Mouse (Mus musculus) lung, postnatal 0 days (tissue): ENCODE measurements around the gene Lef1. TPM values are rescaled to one million over a fixed set of nuclear protein-coding genes. Genes with fewer than 3 reads are reported as not detected.

Experiments
- ATAC-seq: fragments of 200-750 bp; cut with Nextera tagmentation; 2 replicates; pipeline ENCODE4 v1.8.0; 2017; ENCODE audit warnings: moderate library complexity
- DNase-seq: peaks from one replicate; pipeline ENCODE4 v3.0.0-alpha.2; 2016; ENCODE audit warnings: low spot score
- H3K27ac ChIP-seq: fragments of 300-500 bp; sonication (generic); 2 replicates; pipeline ENCODE4 v1.5.1; 2014; ENCODE audit warnings: antibody characterized with exemption, mild to moderate bottlenecking, low read length, mixed read lengths
- H3K27me3 ChIP-seq: fragments of 300-500 bp; sonication (generic); replicated peaks from 2 replicates; pipeline ENCODE4 v1.6.1; 2014; ENCODE audit warnings: low read length, mixed read lengths; ENCODE audit not compliant: insufficient read depth
- H3K36me3 ChIP-seq: fragments of 300-500 bp; sonication (generic); 2 replicates; pipeline ENCODE4 v1.6.1; 2014; ENCODE audit warnings: low read length, mixed read lengths; ENCODE audit not compliant: insufficient read depth
- H3K4me1 ChIP-seq: fragments of 300-500 bp; sonication (generic); 2 replicates; pipeline ENCODE4 v1.6.1; 2014; ENCODE audit warnings: antibody characterized with exemption, low read depth, low read length, mixed read lengths; ENCODE audit not compliant: insufficient read depth
- H3K4me2 ChIP-seq: fragments of 300-500 bp; sonication (generic); replicated peaks from 2 replicates; pipeline ENCODE4 v1.6.1; 2014; ENCODE audit warnings: low read depth, mild to moderate bottlenecking, low read length, moderate library complexity, mixed read lengths
- H3K4me3 ChIP-seq: fragments of 300-500 bp; sonication (generic); 2 replicates; pipeline ENCODE4 v1.5.1; 2014; ENCODE audit warnings: low read depth, low read length
- H3K9ac ChIP-seq: fragments of 300-500 bp; sonication (generic); replicated peaks from 2 replicates; pipeline ENCODE4 v1.6.1; 2014; ENCODE audit warnings: low read depth, mild to moderate bottlenecking
- H3K9me3 ChIP-seq: fragments of 300-500 bp; sonication (generic); 2 replicates; pipeline ENCODE4 v1.6.1; 2016; ENCODE audit warnings: low read length, mixed read lengths
- CTCF ChIP-seq: IDR thresholded peaks from 2 replicates; pipeline ENCODE4 v1.5.1; 2016; ENCODE audit warnings: antibody characterized with exemption, mild to moderate bottlenecking
- EP300 ChIP-seq: IDR thresholded peaks from 2 replicates; pipeline ENCODE4 v1.6.1; 2016; ENCODE audit warnings: antibody characterized with exemption, mild to moderate bottlenecking, control low read depth
- WGBS: fragments of 180-500 bp; shearing (Covaris S2); extraction: QIAGEN DNeasy Blood & Tissue Kit; methylation state at CpG from one replicate; pipeline ENCODE4 v1.1.7; 2014; 5-methylcytosine and 5-hydroxymethylcytosine counted together
- polyA plus RNA-seq: library from polyadenylated mRNA; unstranded; fragments of >200 nt; fragmentation: Nextera tagmentation; extraction: Ambion mirVana; gene quantifications from 2 replicates; pipeline ENCODE4 v1.2.1, GENCODE M21; 2015

Gene Lef1
- polyA plus RNA-seq, 1 experiment from 2014 or later = 6.2 TPM

GRCm38 (mm10) chr3:131271559-131272373, 161.5 kb downstream of the Lef1 start, which contains the start of gene Hadh:
Gene Hadh (minus strand): TSS chr3:131272101.
- DNase-seq (peak; percentile 92), ATAC-seq (peak; percentile 94)
- peak within 1 kb of the TSS; percentile 92 for H3K4me2 ChIP-seq
- H3K27me3 ChIP-seq = no peaks in the 10 kb centered on the region
- TF ChIP-seq EP300 (no peak), CTCF (no peak)
- H3K36me3 ChIP-seq = no peaks in the 10 kb centered on the region
- H3K9ac ChIP-seq = peak within 1 kb of the TSS; percentile 59
- no peaks in the 10 kb centered on the region for H3K9me3 ChIP-seq
- 2% methylated on average over 51 of the region's 54 CpGs for whole genome bisulfite sequencing
- H3K27ac ChIP-seq = peak within 1 kb of the TSS; percentile 79
- H3K4me3 ChIP-seq = peak within 1 kb of the TSS; percentile 71
- H3K4me1 ChIP-seq = peaks cover 16% of the 10 kb centered on the region; the same call in 1 of the 2 replicates

- Histone ChIP-seq H3K27me3 (no peaks in the 10 kb centered on the region), H3K4me1 (peaks cover 16% of the 10 kb centered on the region; the same call in 1 of the 2 replicates), H3K36me3 (no peaks in the 10 kb centered on the region), H3K27ac (0 out of 2 replicates have a peak overlapping the region, but pooled peaks have one; percentile 47), H3K4me2 (peak overlapping the region; percentile 92), H3K4me3 (peak overlapping the region; percentile 71), H3K9me3 (no peaks in the 10 kb centered on the region), H3K9ac (0 out of 2 replicates have a peak overlapping the region, but pooled peaks have one; percentile 19)
- no peak for ATAC-seq
- no peak for TF ChIP-seq CTCF
- WGBS = 15% methylated on average over 10 of the region's 10 CpGs
- no peak for DNase-seq
These were observed 162.3 kb downstream of the Lef1 start for GRCm38 (mm10) chr3:131272374-131273100.

Other genes with a start within 250 kb of the Lef1 start
- 119 TPM in 2 replicates for gene Hadh, start 161.6 kb downstream of the Lef1 start, polyA plus RNA-seq
- 1.5 and 1.8 TPM in 2 replicates for gene Cyp2u1, start 192.8 kb downstream of the Lef1 start, polyA plus RNA-seq